Mouse (Mus musculus) intestine, embryonic 14.5 days (tissue): ENCODE results near the gene Pex1. TPM values are rescaled to one million over a fixed set of nuclear protein-coding genes. Genes with fewer than 3 reads are reported as not detected.

Source experiments
- ATAC-seq: fragments of 200-750 bp; cut with Nextera tagmentation; replicated peaks from 2 replicates; pipeline ENCODE4 v1.8.0; 2017; ENCODE audit warnings: low read depth, moderate number of reproducible peaks, moderate TSS enrichment, moderate library complexity; ENCODE audit not compliant: low FRiP score, low TSS enrichment
- DNase-seq: peaks from one replicate; pipeline ENCODE4 v3.0.0-alpha.2; 2018; ENCODE audit warnings: low spot score
- H3K27ac ChIP-seq: fragments of 300-500 bp; sonication (generic); 2 replicates; pipeline ENCODE4 v1.5.1; 2014; ENCODE audit warnings: low read depth, mild to moderate bottlenecking, control low read depth
- H3K27me3 ChIP-seq: fragments of 300-500 bp; sonication (generic); replicated peaks from 2 replicates; pipeline ENCODE4 v1.6.1; 2014; ENCODE audit warnings: low read length, control low read depth; ENCODE audit not compliant: control insufficient read depth, insufficient read depth
- H3K36me3 ChIP-seq: fragments of 300-500 bp; sonication (generic); 2 replicates; pipeline ENCODE4 v1.6.1; 2014; ENCODE audit warnings: low read length, control low read depth; ENCODE audit not compliant: control insufficient read depth, insufficient read depth
- H3K4me1 ChIP-seq: fragments of 300-500 bp; sonication (generic); replicated peaks from 2 replicates; pipeline ENCODE4 v1.6.1; 2014; ENCODE audit warnings: low read length, control low read depth, mixed read lengths; ENCODE audit not compliant: control insufficient read depth, insufficient read depth
- H3K4me2 ChIP-seq: fragments of 300-500 bp; sonication (generic); 2 replicates; pipeline ENCODE4 v1.6.1; 2014; ENCODE audit warnings: low read length
- H3K4me3 ChIP-seq: fragments of 300-500 bp; sonication (generic); 2 replicates; pipeline ENCODE4 v1.5.1; 2014; ENCODE audit warnings: low read depth, low read length, control low read depth, mixed read lengths
- H3K9ac ChIP-seq: fragments of 300-500 bp; sonication (generic); 2 replicates; pipeline ENCODE4 v1.6.1; 2014; ENCODE audit warnings: mild to moderate bottlenecking, low read length
- H3K9me3 ChIP-seq: fragments of 300-500 bp; sonication (generic); 2 replicates; pipeline ENCODE4 v1.6.1; 2016; ENCODE audit warnings: low read length, control low read depth; ENCODE audit not compliant: control insufficient read depth
- WGBS: fragments of 180-500 bp; shearing (Covaris S2); extraction: QIAGEN DNeasy Blood & Tissue Kit; methylation state at CpG from one replicate; pipeline ENCODE4 v1.1.7; 2014; 5-methylcytosine and 5-hydroxymethylcytosine counted together
- microRNA-seq: library from miRNA; unstranded; fragments of <30 nt; microRNA quantifications from one replicate; pipeline ENCODE4, GENCODE M21; 2016
- polyA plus RNA-seq: library from polyadenylated mRNA; unstranded; fragments of >200 nt; fragmentation: Nextera tagmentation; extraction: Ambion mirVana; gene quantifications from 2 replicates; pipeline ENCODE4 v1.2.1, GENCODE M21; 2014

Pex1 gene
- polyA plus RNA-seq, 1 experiment from 2014 or later = 17.0 TPM

DNA sequence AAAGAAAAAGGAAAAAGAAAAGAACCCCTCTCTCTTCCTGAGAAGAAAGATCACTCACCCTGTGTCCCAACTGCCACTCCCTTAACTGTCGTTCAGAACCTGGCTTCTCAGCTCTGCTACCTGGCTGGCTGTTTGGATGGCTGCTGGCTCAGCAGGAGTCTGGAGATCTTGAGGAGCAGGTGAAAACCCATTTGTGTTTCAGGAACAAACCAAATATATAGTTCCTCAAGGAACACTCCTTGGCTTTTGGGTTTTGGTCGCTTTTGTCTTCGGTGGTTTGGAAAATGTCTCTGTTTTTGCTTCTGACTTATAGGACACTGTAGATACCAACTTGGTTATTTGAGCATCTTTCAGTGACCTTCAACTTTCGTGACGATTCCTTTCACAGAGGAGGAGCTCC, 61.2 kb downstream of the Pex1 start, which contains the start of gene Gatad1:
TSS of gene Gatad1 (minus strand) at position 101 of the 400 bp plus-strand sequence.
- 77% methylated on average over 5 of the region's 5 CpGs for WGBS
- H3K4me1 ChIP-seq = no peaks in the 10 kb centered on the region

DNA sequence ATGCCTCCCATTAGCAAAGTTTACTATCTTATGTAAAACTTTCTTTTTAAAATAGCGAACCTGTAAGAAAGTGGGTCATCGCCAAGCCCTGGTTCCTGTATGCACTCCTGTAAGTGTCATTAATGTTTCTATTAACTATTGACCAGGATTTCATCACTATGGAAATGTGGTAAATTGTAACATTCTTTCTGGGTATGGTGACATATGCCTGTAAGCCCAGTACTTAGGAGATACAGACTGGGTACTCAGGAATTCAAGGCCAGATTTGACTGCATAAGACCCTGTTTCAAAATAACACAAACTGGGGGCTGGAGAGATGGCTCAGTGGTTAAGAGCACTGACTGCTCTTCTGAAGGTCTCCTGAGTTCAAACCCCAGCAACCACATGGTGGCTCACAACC, 69.4 kb downstream of the Pex1 start:
- 87% methylated on average over 2 of the region's 2 CpGs for WGBS
- DNase-seq (peak; percentile 6), ATAC-seq (no peak)
- Histone ChIP-seq H3K4me2 (no peak overlapping the region), H3K27me3 (no peaks in the 10 kb centered on the region), H3K36me3 (no peaks in the 10 kb centered on the region), H3K27ac (no peak overlapping the region), H3K9ac (no peak overlapping the region), H3K4me1 (no peaks in the 10 kb centered on the region), H3K9me3 (no peaks in the 10 kb centered on the region), H3K4me3 (no peak overlapping the region)

More for the DNA sequence above, 61.2 kb downstream of the Pex1 start, which contains the start of gene Gatad1:
- DNase-seq = no peak
- H3K27ac ChIP-seq = no peak within 1 kb of the TSS
- H3K36me3 ChIP-seq = no peaks in the 10 kb centered on the region
- H3K9ac ChIP-seq = no peak within 1 kb of the TSS
- H3K4me3 ChIP-seq = no peak within 1 kb of the TSS
- no peak for ATAC-seq
- H3K9me3 ChIP-seq = no peaks in the 10 kb centered on the region
- H3K4me2 ChIP-seq = no peak within 1 kb of the TSS
- H3K27me3 ChIP-seq = no peaks in the 10 kb centered on the region

- no peak for DNase-seq
Observed at GRCm38 (mm10) chr5:3666585-3666984, 70.7 kb downstream of the Pex1 start.

DNA sequence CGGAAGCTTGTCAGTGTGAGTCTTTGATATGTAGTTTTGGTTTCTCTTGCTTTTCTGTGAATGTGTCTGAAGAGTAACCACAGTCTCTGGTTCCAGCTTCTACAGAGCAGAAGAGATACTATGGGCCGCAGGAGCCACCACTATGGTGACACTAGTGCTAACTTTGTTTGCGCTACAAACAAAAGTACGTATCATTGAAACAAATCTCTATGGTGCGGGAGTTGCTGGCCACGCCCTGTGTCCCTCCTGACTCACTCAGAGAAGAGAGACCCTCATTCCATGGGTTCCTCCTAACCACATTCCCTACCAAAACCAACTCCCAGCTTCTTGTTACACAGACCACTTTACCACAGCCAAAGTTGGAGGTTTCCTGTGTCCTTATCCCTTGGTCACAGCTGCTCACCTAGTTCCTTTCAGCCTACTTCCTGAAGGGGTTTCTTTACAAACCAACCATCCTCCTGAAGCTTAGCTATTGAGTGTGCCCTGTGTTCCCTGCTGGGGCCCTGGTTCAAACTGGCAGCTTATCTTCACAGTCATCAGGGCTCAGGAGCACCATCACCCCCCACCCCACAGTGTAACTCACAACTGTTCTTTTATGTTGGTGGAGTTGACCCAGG, 74.2 kb downstream of the Pex1 start:
- no peaks in the 10 kb centered on the region for H3K27me3 ChIP-seq
- ATAC-seq (no peak), DNase-seq (no peak)
- WGBS = 90% methylated on average over 6 of the region's 6 CpGs
- H3K9me3 ChIP-seq = no peaks in the 10 kb centered on the region
- H3K4me3 ChIP-seq = no peak overlapping the region
- no peak overlapping the region for H3K9ac ChIP-seq
- H3K36me3 ChIP-seq = no peaks in the 10 kb centered on the region
- H3K4me1 ChIP-seq = no peaks in the 10 kb centered on the region
- H3K4me2 ChIP-seq = no peak overlapping the region
- H3K27ac ChIP-seq = no peak overlapping the region

More at GRCm38 (mm10) chr5:3666585-3666984, 70.7 kb downstream of the Pex1 start:
- Histone ChIP-seq H3K27ac (no peak overlapping the region), H3K9ac (no peak overlapping the region), H3K36me3 (no peaks in the 10 kb centered on the region), H3K27me3 (no peaks in the 10 kb centered on the region), H3K4me1 (no peaks in the 10 kb centered on the region), H3K4me3 (no peak overlapping the region), H3K4me2 (no peak overlapping the region), H3K9me3 (no peaks in the 10 kb centered on the region)
- WGBS = 88% methylated on average over 12 of the region's 12 CpGs
- ATAC-seq = no peak

Small RNA genes within 50 kb of the gene (microRNA-seq; reads per million reads assigned to microRNA genes)
- gene Gm26238 = not detected

Other genes starting within 250 kb of the Pex1 start
- 31.2 and 36.7 TPM in 2 replicates for gene Fam133b, start 52.2 kb upstream of the Pex1 start, polyA plus RNA-seq
- gene 1700109H08Rik, start 24.5 kb upstream of the Pex1 start, polyA plus RNA-seq = 3.5 and 4.4 TPM in 2 replicates
- gene Rbm48, start 519 bp downstream of the Pex1 start, polyA plus RNA-seq = 14.0 and 14.1 TPM in 2 replicates
- gene Tmbim7, start 55.1 kb downstream of the Pex1 start, polyA plus RNA-seq = not detected in 2 replicates
- 71.2 and 72.9 TPM in 2 replicates for gene Gatad1, start 61.1 kb downstream of the Pex1 start, polyA plus RNA-seq
- 11.4 and 12.4 TPM in 2 replicates for gene Ankib1, start 206.9 kb downstream of the Pex1 start, polyA plus RNA-seq
- gene Krit1, start 207.1 kb downstream of the Pex1 start, polyA plus RNA-seq = 37.9 and 48.1 TPM in 2 replicates
- gene Lrrd1, start 249.1 kb downstream of the Pex1 start, polyA plus RNA-seq = not detected in 2 replicates